Mouse (Mus musculus) pancreas, adult 10 weeks (tissue): ENCODE data around the gene Gtpbp2. TPM values are rescaled to one million over a fixed set of nuclear protein-coding genes. Genes with fewer than 3 reads are reported as not detected.

Source experiments
- polyA plus RNA-seq: library from polyadenylated mRNA; stranded (reverse); fragments of 350-450 nt; fragmentation: Illumina TruSeq; extraction: RNeasy Lipid Tissue Mini Kit (QIAGEN cat#74804); gene quantifications from one replicate; pipeline ENCODE4 v1.2.3, GENCODE M21; 2015; ENCODE audit warnings: low read depth, low replicate concordance; ENCODE audit not compliant: insufficient read depth

Gene Gtpbp2
- 40.3 TPM for polyA plus RNA-seq

DNA sequence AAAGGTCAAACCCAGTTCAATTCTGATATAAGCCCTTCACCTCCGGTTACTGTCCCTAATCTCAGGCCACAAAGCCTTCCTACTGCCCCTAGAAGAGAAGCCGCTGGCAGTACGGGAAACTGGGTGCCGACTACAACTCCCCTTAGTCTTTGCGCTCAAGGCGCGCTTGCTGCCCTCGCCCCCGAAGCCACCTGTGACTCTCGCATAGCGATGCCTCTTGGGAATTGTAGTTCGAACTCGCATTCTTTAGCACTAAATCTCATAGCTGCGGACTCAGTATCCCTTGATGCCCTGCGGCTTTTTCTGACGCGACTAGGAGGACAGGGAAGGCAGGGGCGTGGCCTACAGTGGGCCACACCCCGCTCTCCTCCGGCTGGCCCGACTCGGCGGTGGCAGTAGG is at the start of gene Gtpbp2:
Gene Gtpbp2 (plus strand): TSS at position 347 of the 400 bp plus-strand sequence.

DNA sequence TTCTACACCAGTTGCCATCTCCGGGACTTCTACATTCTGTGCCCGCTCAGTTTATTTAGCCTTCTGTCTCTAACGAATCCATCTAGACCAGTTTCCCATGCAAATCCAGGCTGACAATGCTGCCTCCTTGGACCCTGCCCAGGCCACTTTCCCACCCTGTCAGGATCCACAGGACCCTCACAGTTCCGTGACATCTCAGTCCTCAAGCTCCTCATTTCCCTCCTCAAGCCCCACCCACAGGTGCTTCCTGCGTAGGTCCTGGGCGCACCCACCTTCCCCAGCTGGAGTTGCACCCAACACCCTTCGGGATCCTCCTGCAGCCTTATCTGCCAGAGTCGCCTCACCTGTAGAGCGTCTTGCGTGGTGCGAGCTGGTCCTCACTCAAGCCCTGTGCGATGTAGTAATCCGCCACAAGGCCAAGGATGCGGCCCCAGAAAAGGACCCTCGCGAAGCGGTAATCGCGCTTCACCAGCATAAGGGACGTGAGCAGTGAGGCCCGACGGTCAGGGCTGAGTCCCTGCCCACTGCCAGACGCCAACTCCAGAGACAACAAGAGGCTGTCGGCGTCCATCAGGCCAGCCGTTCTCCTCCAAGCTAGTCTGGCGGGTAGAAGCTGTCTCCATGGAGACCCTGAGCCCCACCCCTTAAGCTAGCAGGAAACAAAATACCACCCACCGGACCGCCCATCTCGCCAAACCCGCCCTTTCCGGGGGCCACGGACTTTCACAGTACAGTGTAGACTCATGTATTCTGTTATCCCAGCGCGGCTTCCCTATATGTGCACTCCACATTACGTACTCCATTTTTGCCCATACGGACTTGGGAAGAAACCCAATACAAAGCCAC is 17.0 kb upstream of the Gtpbp2 start, which contains the start of gene Rsph9:
Gene Rsph9 (minus strand): TSS at position 639 of the 846 bp plus-strand sequence.

DNA sequence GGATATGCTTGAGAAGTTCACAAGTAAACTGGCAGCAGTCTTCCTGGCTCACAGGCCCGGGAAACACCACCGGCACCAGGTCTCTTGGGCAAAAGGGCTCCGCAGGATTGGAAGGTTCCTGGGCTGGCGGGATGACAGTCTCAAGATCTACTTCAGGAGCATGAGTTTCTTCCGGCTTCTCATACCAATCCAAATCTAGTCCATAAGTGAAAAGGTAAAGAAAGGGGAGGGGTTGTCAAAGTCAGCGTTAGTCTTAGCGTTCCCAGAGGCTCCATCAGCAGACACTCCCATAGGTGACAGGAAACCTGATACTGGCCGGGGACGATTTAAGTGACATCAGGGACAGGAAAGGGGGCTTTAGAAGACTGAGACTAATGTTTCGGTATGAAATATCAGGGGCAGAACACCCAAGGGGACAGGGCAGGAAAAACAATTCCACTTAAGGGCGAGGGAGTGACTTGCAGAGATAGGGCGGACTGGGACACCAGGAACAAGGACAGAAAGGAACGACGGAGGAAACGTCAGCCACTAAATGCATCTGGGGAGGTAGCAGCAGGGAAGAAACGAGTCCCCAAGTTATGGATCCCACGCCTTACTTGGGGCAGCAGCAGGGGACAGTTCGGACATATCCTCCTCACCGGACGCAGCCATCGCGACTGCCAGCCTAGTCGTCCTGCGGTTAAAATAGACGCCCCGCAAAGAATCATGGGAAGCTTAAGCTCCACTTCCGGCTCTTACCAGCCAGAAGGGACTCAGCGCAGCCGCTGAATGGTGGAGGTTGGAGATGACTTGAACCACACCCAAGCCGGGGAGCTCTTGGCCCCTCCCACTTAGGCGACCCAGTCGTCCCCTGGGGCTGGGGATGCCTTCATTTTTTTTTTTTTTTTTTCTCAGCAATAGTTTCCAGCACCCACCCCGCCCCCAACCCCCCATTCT is 7.7 kb upstream of the Gtpbp2 start, which contains the start of gene Mad2l1bp:
Gene Mad2l1bp (minus strand): TSS at position 707 of the 936 bp plus-strand sequence.

DNA sequence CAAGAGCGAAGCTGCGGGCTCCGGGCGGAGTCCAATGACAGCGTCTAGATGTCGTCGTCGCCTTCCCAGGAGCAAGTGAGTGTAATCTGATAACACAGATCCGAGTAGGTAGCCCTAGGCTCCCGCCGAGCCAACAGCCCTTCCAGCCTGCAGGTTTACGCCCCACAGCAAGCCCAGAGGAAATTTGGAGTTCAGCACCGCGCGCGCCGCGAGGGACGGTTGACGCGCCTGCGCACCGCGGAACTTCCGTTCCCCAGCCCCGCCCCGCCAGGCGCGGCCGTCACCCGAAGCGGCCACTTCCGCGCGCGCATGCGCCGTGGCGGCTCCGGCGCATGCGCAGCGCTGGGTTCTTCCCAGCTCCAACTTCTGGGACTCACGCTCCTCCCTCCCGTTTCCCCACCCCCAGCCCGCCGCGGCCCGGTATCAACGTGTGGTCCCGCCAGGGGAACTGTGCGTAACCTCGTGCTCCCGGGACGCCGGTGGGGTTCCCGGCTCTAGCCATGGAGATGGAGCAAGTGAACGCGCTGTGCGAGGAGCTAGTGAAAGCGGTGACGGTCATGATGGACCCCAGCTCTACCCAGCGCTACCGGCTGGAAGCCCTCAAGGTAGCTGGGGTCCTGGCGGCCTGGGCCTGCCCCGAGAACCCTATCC is 41.7 kb downstream of the Gtpbp2 start, which contains the start of the genes Polh and Xpo5:
Gene Polh (minus strand): TSS at position 225 of the 651 bp plus-strand sequence.
Gene Xpo5 (plus strand): TSS at position 362 of the 651 bp plus-strand sequence.

Other genes with a start within 250 kb of the Gtpbp2 start
- gene Vegfa, start 128.7 kb upstream of the Gtpbp2 start, polyA plus RNA-seq: 87.9 TPM
- gene Mrps18a, start 50.0 kb upstream of the Gtpbp2 start, polyA plus RNA-seq: 27.5 TPM
- 4.6 TPM for gene Rsph9, start 16.8 kb upstream of the Gtpbp2 start, polyA plus RNA-seq
- 3.8 TPM for gene Mad2l1bp, start 7.5 kb upstream of the Gtpbp2 start, polyA plus RNA-seq
- 1.7 TPM for gene Polh, start 41.6 kb downstream of the Gtpbp2 start, polyA plus RNA-seq
- 7.0 TPM for gene Xpo5, start 41.8 kb downstream of the Gtpbp2 start, polyA plus RNA-seq
- 10.2 TPM for gene Polr1c, start 87.0 kb downstream of the Gtpbp2 start, polyA plus RNA-seq
- 50.0 TPM for gene Yipf3, start 87.0 kb downstream of the Gtpbp2 start, polyA plus RNA-seq
- gene Lrrc73, start 92.5 kb downstream of the Gtpbp2 start, polyA plus RNA-seq: 3.1 TPM
- gene Tjap1, start 122.0 kb downstream of the Gtpbp2 start, polyA plus RNA-seq: 8.6 TPM
- not detected for gene Dlk2, start 136.4 kb downstream of the Gtpbp2 start, polyA plus RNA-seq
- gene Abcc10, start 167.3 kb downstream of the Gtpbp2 start, polyA plus RNA-seq: 6.2 TPM
- 4.7 TPM for gene Zfp318, start 222.7 kb downstream of the Gtpbp2 start, polyA plus RNA-seq